Mouse (Mus musculus): ENCODE results near the gene Mnat1.
"Not testable (repeated sequence)": the region's sequence is repeated elsewhere in the genome, so short reads cannot be mapped to it uniquely, and the experiment has no call there.

The Mnat1 gene

GRCm38 (mm10) chr12:73140732-73141131 lies 17.2 kb downstream of the Mnat1 start:
- in situ Hi-C loops (cut with MboI, MseI) = no loop called here

- in situ Hi-C loops (cut with MboI, MseI) = no loop called here
Observed at GRCm38 (mm10) chr12:73147236-73147635, 23.7 kb downstream of the Mnat1 start.

- in situ Hi-C loops (cut with MboI, MseI) = not testable (repeated sequence)
Observed at GRCm38 (mm10) chr12:73151038-73151437, 27.5 kb downstream of the Mnat1 start.

- in situ Hi-C loops (cut with MboI, MseI) = no loop called here
Observed at GRCm38 (mm10) chr12:73154150-73154549, 30.6 kb downstream of the Mnat1 start.

- in situ Hi-C loops (cut with MboI, MseI) = no loop called here
Observed at GRCm38 (mm10) chr12:73160341-73160740, 36.8 kb downstream of the Mnat1 start.

GRCm38 (mm10) chr12:73162408-73163181 lies 39.1 kb downstream of the Mnat1 start:
- in situ Hi-C loops (cut with MboI, MseI) = no loop called here

- in situ Hi-C loops (cut with MboI, MseI) = no loop called here
Observed at GRCm38 (mm10) chr12:73170794-73171193, 47.3 kb downstream of the Mnat1 start.

GRCm38 (mm10) chr12:73183896-73184295 lies 60.4 kb downstream of the Mnat1 start:
- in situ Hi-C loops (cut with MboI, MseI) = no loop called here

- in situ Hi-C loops (cut with MboI, MseI) = no loop called here
Observed at GRCm38 (mm10) chr12:73197363-73197762, 73.8 kb downstream of the Mnat1 start.

- in situ Hi-C loops (cut with MboI, MseI) = no loop called here
Observed at GRCm38 (mm10) chr12:73198451-73198850, 74.9 kb downstream of the Mnat1 start.

GRCm38 (mm10) chr12:73199375-73199774 lies 75.9 kb downstream of the Mnat1 start:
- in situ Hi-C loops (cut with MboI, MseI) = no loop called here

- in situ Hi-C loops (cut with MboI, MseI) = no loop called here
Observed at GRCm38 (mm10) chr12:73201587-73201986, 78.1 kb downstream of the Mnat1 start.

- in situ Hi-C loops (cut with MboI, MseI) = no loop called here
Observed at GRCm38 (mm10) chr12:73205710-73206649, 82.5 kb downstream of the Mnat1 start.

GRCm38 (mm10) chr12:73207008-73207407 lies 83.5 kb downstream of the Mnat1 start:
- in situ Hi-C loops (cut with MboI, MseI) = no loop called here

GRCm38 (mm10) chr12:73207461-73207860 lies 83.9 kb downstream of the Mnat1 start:
- in situ Hi-C loops (cut with MboI, MseI) = no loop called here

GRCm38 (mm10) chr12:73208518-73208917 lies 85.0 kb downstream of the Mnat1 start:
- in situ Hi-C loops (cut with MboI, MseI) = no loop called here

- in situ Hi-C loops (cut with MboI, MseI) = no loop called here
Observed at GRCm38 (mm10) chr12:73209117-73209516, 85.6 kb downstream of the Mnat1 start.

GRCm38 (mm10) chr12:73210454-73210853 lies 86.9 kb downstream of the Mnat1 start:
- in situ Hi-C loops (cut with MboI, MseI) = loop anchor here (5.0 kb wide), 1 partner anchor 77 kb away; the partner anchor contains the start of genes Slc38a6 and Trmt5

GRCm38 (mm10) chr12:73215773-73216172 lies 92.3 kb downstream of the Mnat1 start:
- in situ Hi-C loops (cut with MboI, MseI) = no loop called here

- in situ Hi-C loops (cut with MboI, MseI) = no loop called here
Observed at GRCm38 (mm10) chr12:73218632-73219031, 95.1 kb downstream of the Mnat1 start.

- in situ Hi-C loops (cut with MboI, MseI) = no loop called here
Observed at GRCm38 (mm10) chr12:73221235-73221634, 97.7 kb downstream of the Mnat1 start.

GRCm38 (mm10) chr12:73223872-73224271 lies 100.4 kb downstream of the Mnat1 start:
- in situ Hi-C loops (cut with MboI, MseI) = no loop called here

Measured in T-helper 1 cell (primary cell).